Mouse (Mus musculus) kidney, postnatal 0 days (tissue): ENCODE results near the gene Slc35f6. TPM values are rescaled to one million over a fixed set of nuclear protein-coding genes. Genes with fewer than 3 reads are reported as not detected.

Experiments used
- ATAC-seq: fragments of 200-750 bp; cut with Nextera tagmentation; replicated peaks from 2 replicates; pipeline ENCODE4 v1.8.0; 2017; ENCODE audit warnings: low read depth, moderate number of reproducible peaks, moderate TSS enrichment, moderate library complexity; ENCODE audit not compliant: low FRiP score
- DNase-seq: peaks from one replicate; pipeline ENCODE4 v3.0.0-alpha.2; 2016; ENCODE audit warnings: low spot score
- H3K27ac ChIP-seq: fragments of 300-500 bp; sonication (generic); 2 replicates; pipeline ENCODE4 v1.5.1; 2014; ENCODE audit warnings: mild to moderate bottlenecking
- H3K27me3 ChIP-seq: fragments of 300-500 bp; sonication (generic); 2 replicates; pipeline ENCODE4 v1.6.1; 2014; ENCODE audit warnings: low read length, mixed read lengths; ENCODE audit not compliant: insufficient read depth
- H3K36me3 ChIP-seq: fragments of 300-500 bp; sonication (generic); 2 replicates; pipeline ENCODE4 v1.6.1; 2014; ENCODE audit warnings: low read length, mixed read lengths; ENCODE audit not compliant: insufficient read depth
- H3K4me1 ChIP-seq: fragments of 300-500 bp; sonication (generic); replicated peaks from 2 replicates; pipeline ENCODE4 v1.6.1; 2014; ENCODE audit warnings: antibody characterized with exemption, low read length, mixed read lengths; ENCODE audit not compliant: insufficient read depth
- H3K4me2 ChIP-seq: fragments of 300-500 bp; sonication (generic); 2 replicates; pipeline ENCODE4 v1.6.1; 2014; ENCODE audit warnings: mild to moderate bottlenecking, low read length, moderate library complexity, mixed read lengths
- H3K4me3 ChIP-seq: fragments of 300-500 bp; sonication (generic); replicated peaks from 2 replicates; pipeline ENCODE4 v1.5.1; 2014; ENCODE audit warnings: low read depth, low read length
- H3K9ac ChIP-seq: fragments of 300-500 bp; sonication (generic); 2 replicates; pipeline ENCODE4 v1.6.1; 2014; ENCODE audit warnings: low read depth, low read length
- H3K9me3 ChIP-seq: fragments of 300-500 bp; sonication (generic); replicated peaks from 2 replicates; pipeline ENCODE4 v1.6.1; 2016; ENCODE audit warnings: low read length, inconsistent platforms, mixed read lengths
- CTCF ChIP-seq: IDR thresholded peaks from 2 replicates; pipeline ENCODE4 v1.5.1; 2016; ENCODE audit warnings: antibody characterized with exemption, low read depth, mild to moderate bottlenecking, moderate library complexity
- WGBS: fragments of 180-500 bp; shearing (Covaris S2); extraction: QIAGEN DNeasy Blood & Tissue Kit; methylation state at CpG from one replicate; pipeline ENCODE4 v1.1.7; 2014; 5-methylcytosine and 5-hydroxymethylcytosine counted together
- polyA plus RNA-seq: library from polyadenylated mRNA; unstranded; fragments of >200 nt; fragmentation: Nextera tagmentation; extraction: Ambion mirVana; gene quantifications from 2 replicates; pipeline ENCODE4 v1.2.1, GENCODE M21; 2015

The Slc35f6 gene
- polyA plus RNA-seq, 1 experiment from 2014 or later = 24.8 TPM

DNA sequence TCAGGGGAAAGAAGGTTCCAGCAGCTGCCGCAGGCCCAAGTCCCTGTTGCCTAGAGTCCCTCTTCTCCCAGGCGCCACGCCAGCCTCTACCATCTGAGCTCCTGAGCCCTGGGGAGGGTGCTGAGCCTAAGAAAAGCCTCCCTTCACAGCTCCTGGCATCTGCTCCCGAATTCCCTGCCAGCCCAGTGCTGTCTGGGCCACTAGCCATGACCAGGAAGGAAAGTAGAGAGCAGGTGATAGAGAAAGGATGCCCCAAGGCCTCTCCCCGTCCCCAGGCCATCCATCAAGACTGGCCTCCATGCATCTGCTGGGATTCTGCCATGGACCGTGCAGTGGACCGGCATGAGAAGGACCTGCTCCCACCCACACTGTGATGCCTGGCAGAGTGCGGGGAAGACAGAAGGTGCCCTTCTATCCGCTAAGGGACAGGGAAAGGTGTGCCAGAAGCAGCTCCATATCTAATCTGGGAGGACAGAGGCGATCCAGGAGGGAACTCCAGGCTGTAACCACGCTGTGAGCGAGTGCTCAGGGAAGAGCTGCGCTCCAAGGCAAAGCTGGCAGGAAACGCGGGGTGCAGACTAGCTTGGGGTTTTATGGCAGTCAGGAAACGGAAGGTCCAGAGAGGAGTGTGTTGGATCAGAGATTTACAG is 41.2 kb upstream of the Slc35f6 start:
- ATAC-seq (no peak), DNase-seq (peak; percentile 34)
- no peaks in the 10 kb centered on the region for H3K4me1 ChIP-seq
- no peak for TF ChIP-seq CTCF
- H3K27ac ChIP-seq = no peak overlapping the region
- H3K4me3 ChIP-seq = no peak overlapping the region
- no peak overlapping the region for H3K4me2 ChIP-seq
- 53% methylated on average over 16 of the region's 16 CpGs for WGBS
- H3K9me3 ChIP-seq = no peaks in the 10 kb centered on the region
- no peaks in the 10 kb centered on the region for H3K36me3 ChIP-seq
- no peaks in the 10 kb centered on the region for H3K27me3 ChIP-seq
- no peak overlapping the region for H3K9ac ChIP-seq

DNA sequence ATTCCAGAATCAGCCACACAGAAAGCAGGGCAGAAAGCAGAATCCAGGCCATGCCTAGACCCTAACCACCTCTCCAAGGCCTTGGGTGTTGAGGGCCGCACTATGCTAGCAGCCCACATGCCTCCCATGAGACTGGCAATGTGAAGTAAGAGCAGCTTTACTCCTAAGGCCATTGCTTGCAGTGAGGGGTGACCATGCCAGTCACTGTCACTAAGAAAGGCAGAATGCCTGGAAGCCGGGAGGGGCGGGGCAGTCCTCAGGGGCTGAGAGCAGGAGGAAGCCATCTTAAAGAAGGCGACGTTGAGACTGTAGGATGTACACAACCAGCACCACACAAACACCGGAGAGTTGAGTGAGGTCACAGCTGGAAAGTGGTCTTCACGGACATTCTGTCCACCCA is 38.6 kb upstream of the Slc35f6 start:
- peaks cover 2% of the 10 kb centered on the region; the same call in 1 of the 2 replicates for H3K4me1 ChIP-seq
- WGBS = 95% methylated on average over 7 of the region's 7 CpGs
- H3K4me3 ChIP-seq = no peak overlapping the region
- ATAC-seq (no peak), DNase-seq (no peak)
- H3K9me3 ChIP-seq = no peaks in the 10 kb centered on the region
- H3K27ac ChIP-seq = no peak overlapping the region
- H3K9ac ChIP-seq = no peak overlapping the region
- TF ChIP-seq CTCF = no peak
- H3K27me3 ChIP-seq = no peaks in the 10 kb centered on the region
- no peaks in the 10 kb centered on the region for H3K36me3 ChIP-seq
- no peak overlapping the region for H3K4me2 ChIP-seq

DNA sequence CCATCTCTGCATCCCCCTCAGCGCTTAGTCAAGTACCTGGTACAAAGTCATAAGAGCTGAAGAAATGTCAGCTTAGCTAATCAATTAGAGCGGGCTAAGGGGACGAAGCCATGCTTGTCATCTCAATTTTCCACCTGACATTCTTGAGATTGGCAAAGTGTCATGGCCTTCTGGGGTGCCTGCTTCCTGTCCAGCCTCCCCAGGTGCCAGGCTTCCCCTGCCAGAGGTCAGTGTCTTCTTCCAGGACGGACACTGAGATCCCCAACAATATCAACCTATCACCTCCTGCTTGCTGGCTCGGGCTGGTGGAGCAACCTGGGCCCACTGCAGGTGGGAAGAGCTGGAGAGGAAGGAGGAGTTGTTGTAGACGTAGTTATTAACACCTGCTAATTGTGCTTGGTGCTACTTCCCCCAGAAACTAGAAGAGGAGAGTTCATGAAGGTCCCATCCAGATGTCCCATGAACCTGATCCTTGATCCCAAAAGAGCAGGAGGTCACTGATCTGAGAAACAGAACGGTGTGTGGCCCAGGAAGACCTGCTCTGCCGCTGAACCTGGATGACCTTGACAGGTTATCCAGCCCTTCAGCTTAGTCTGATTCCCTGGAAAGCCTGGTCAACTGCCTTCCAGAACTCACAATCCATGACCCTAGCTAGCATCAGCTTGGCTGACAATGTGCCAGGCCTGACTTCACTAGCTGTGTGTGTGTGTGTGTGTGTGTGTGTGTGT is 37.7 kb upstream of the Slc35f6 start:
- no peak for ATAC-seq
- no peak overlapping the region for H3K27ac ChIP-seq

DNA sequence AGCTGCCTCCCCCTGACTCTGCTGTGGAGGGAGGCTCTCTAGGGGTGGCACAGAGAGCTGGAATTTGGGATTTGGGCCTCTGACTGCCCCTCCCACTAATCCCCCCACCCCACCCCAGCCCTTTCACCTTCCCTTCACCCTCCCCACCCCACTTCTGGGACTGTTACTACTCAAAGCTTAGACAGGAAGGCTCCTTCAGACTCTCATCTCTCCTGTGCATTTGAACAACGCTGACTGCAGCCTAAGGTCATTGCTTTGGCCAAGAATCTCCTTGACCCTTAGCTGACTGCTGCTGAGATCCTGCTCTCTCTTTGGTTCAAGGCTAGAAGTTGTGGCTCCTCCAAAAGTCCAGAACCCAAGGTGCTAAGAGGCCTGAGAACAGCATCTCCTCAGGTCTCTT is 36.6 kb upstream of the Slc35f6 start:
- ATAC-seq (no peak), DNase-seq (no peak)
- Histone ChIP-seq H3K4me1 (peaks cover 15% of the 10 kb centered on the region; the same call in 1 of the 2 replicates), H3K4me2 (no peak overlapping the region), H3K27me3 (no peaks in the 10 kb centered on the region), H3K36me3 (no peaks in the 10 kb centered on the region), H3K27ac (no peak overlapping the region), H3K4me3 (no peak overlapping the region), H3K9ac (no peak overlapping the region), H3K9me3 (no peaks in the 10 kb centered on the region)
- TF ChIP-seq CTCF = no peak
- 41% methylated on average over 1 of the region's 1 CpGs for WGBS

More for the DNA sequence above, 37.7 kb upstream of the Slc35f6 start:
- Histone ChIP-seq H3K9ac (no peak overlapping the region), H3K9me3 (no peaks in the 10 kb centered on the region), H3K36me3 (no peaks in the 10 kb centered on the region), H3K4me2 (no peak overlapping the region), H3K27me3 (no peaks in the 10 kb centered on the region), H3K4me1 (peaks cover 10% of the 10 kb centered on the region; the same call in 1 of the 2 replicates), H3K4me3 (no peak overlapping the region)
- no peak for TF ChIP-seq CTCF
- WGBS = 73% methylated on average over 8 of the region's 8 CpGs
- no peak for DNase-seq

DNA sequence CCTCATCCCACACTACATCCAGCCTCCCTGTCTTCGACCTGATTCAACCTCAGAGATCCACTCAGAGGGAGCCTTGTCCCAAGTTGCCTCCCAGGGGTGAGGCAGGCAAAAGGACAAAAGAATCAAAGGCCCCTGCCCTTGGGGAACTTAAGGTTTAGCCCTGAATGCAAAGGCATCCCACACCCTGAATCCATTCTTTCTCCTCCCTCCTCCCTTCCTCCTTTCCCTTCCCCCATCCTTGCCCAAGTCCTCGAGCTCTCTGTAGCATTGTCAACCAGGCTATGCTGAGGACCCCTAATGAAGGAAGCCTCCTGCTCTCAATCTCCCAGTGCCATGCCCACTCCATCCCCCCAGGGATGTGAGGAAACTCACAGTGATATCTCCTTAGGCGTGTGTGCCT is 36.0 kb upstream of the Slc35f6 start:
- ATAC-seq (no peak), DNase-seq (no peak)
- TF ChIP-seq CTCF = no peak
- H3K4me1 ChIP-seq = peaks cover 15% of the 10 kb centered on the region; the same call in 1 of the 2 replicates
- H3K9me3 ChIP-seq = no peaks in the 10 kb centered on the region
- no peak overlapping the region for H3K9ac ChIP-seq
- H3K27me3 ChIP-seq = no peaks in the 10 kb centered on the region
- no peak overlapping the region for H3K27ac ChIP-seq
- WGBS = 47% methylated on average over 3 of the region's 3 CpGs
- no peak overlapping the region for H3K4me2 ChIP-seq
- H3K36me3 ChIP-seq = no peaks in the 10 kb centered on the region
- H3K4me3 ChIP-seq = no peak overlapping the region

DNA sequence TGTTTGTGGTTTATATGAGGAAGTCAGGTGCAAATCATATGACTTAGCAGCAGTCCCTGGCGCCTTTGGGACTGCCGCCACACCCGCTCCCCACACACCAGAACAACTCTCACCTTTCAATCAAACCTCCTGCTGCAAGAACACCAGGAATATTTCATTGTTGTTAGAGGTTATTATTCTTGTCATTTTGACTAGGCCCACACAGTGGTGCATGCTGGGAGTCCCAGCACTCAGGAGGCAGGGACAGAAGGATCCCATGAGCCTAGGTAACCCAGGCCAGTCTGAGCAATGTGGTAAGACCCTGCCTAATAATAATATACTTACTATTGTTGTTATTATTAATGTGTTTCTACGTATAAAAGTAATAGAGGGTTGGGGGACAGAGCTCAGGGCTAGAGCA is 35.2 kb upstream of the Slc35f6 start:
- TF ChIP-seq CTCF = no peak
- Histone ChIP-seq H3K36me3 (no peaks in the 10 kb centered on the region), H3K9ac (no peak overlapping the region), H3K27ac (no peak overlapping the region), H3K4me1 (peaks cover 15% of the 10 kb centered on the region; the same call in 1 of the 2 replicates), H3K4me2 (no peak overlapping the region), H3K9me3 (no peaks in the 10 kb centered on the region), H3K4me3 (no peak overlapping the region), H3K27me3 (no peaks in the 10 kb centered on the region)
- WGBS = 87% methylated on average over 4 of the region's 4 CpGs
- ATAC-seq = no peak
- no peak for DNase-seq
